Mouse (Mus musculus) adrenal gland, postnatal 10 days (tissue): ENCODE data around the gene Cd79a. TPM values are rescaled to one million over a fixed set of nuclear protein-coding genes. Genes with fewer than 3 reads are reported as not detected.

Source experiments
- DNase-seq: peaks from one replicate; pipeline ENCODE4 v3.0.0; 2021; ENCODE audit warnings: mixed read lengths
- total RNA-seq, 2 experiments: library from RNA; stranded (reverse); gene quantifications; 2 replicates each; pipeline ENCODE4 v1.2.3; 2021

Cd79a gene
- total RNA-seq, 2 experiments from 2014 or later = 9.6 to 9.8 TPM

GRCm38 (mm10) chr7:24918763-24919323, 21.7 kb downstream of the Cd79a start:
- no peak for DNase-seq

DNA sequence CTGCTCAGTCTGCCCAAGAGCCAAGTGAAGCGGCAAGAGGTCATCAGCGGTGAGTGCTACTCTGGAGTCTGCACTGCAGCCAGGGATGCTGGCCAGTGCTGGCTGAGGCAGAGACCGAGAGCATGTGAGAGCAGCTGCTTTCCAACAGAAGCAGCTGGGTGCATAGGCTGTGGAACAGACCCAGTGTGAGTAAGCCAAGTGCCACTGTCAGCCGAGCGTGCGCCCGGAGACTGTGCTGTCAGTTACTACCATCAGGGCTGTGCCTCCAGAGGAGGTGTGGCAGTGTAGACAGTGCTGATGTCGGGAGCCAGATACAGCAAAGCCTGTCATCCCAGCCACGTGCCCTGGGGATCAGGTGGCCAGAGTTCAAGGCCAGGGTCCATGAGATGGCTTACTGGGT, 22.5 kb downstream of the Cd79a start:
- DNase-seq = no peak

GRCm38 (mm10) chr7:24930475-24930874, 33.3 kb downstream of the Cd79a start:
- no peak for DNase-seq

- no peak for DNase-seq
Measured at GRCm38 (mm10) chr7:24931651-24932050, 34.5 kb downstream of the Cd79a start.

- DNase-seq = no peak
Measured at GRCm38 (mm10) chr7:24943641-24944040, 46.5 kb downstream of the Cd79a start.

GRCm38 (mm10) chr7:24944257-24944950, 47.2 kb downstream of the Cd79a start, which contains the start of gene Gm4881:
Gene Gm4881 (minus strand): TSS chr7:24944494.
- no peak for DNase-seq

GRCm38 (mm10) chr7:24947316-24948048, 50.3 kb downstream of the Cd79a start:
- DNase-seq = no peak

DNA sequence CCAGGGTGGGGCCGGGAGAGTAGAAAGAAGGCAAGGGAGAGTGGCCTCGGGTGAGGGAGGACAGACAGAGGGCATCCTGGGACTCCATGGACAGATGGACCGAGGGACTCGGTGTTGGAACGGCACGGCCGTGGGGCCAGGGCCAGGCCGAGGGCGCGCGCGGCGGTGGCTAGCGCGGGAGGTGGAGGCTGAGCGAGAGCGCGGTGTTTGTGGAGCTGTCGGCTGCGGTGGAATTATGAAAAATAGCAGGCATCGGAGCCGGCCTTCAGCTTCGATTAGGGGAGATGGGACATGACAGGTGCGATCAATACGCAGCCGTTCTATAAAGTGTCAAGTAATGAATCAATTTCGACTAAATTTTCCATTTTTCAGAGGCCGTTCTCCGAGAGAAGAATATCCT, 51.6 kb downstream of the Cd79a start:
- DNase-seq = no peak

DNA sequence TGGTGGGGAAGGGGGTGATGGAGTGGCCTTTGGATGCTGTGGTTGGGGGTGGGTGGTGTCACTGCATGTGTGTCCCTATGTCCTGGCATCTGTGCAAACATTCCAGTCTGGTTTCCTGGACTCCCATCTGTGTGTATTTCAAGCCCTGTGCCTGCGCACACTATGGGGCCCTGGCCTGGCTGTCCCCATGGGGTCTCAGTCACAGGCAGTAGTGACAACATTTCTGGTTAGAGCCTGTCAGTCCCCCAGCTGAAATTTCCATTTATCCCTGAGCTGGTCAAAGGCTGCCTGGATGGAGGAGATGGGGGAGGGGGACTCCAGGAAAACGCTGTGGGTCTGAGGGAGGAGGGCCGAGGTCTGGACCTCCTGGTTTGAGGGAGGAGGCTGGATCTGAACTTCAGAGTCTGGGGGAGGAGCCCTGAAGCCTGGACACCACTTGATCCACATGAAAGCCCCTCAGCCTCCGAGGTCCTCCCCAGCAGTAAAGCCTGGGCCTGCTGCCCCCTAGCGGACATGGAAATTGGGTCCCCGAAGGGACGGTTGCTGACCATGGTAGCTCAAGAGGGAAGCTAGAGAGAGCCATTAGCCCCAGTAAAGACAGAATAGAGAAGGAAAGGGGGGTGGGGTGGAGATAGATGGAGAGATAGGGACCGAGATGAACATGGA, 52.9 kb downstream of the Cd79a start:
- DNase-seq = peak; percentile 88

Other genes starting within 250 kb of the Cd79a start
- gene Tex101, start 220.7 kb upstream of the Cd79a start, total RNA-seq = not detected
- gene BC049730, start 188.1 kb upstream of the Cd79a start, total RNA-seq = not detected
- gene Gm4763, start 170.5 kb upstream of the Cd79a start, total RNA-seq = not detected
- 1 to 10 TPM; 1.3 to 2.1 TPM for gene Cd177, start 137.1 kb upstream of the Cd79a start, total RNA-seq
- gene Ceacam10, start 120.2 kb upstream of the Cd79a start, total RNA-seq = under 1 TPM in 1 of 2 experiments, not detected in 1; 0.75 TPM
- gene Gm9844, start 35.2 kb upstream of the Cd79a start, total RNA-seq = 1 to 10 TPM in 1 of 2 experiments, not detected in 1; 2.6 TPM
- gene Lypd4, start 27.4 kb upstream of the Cd79a start, total RNA-seq = not detected
- not detected for gene Dmrtc2, start 27.3 kb upstream of the Cd79a start, total RNA-seq
- 1,000 to 10,000 TPM; 1,109 to 1,195 TPM for gene Rps19, start 13.0 kb upstream of the Cd79a start, total RNA-seq
- 100 to 1,000 TPM in 1 of 2 experiments, 10 to 100 TPM in 1; 93.0 to 137 TPM for gene Arhgef1, start 5.5 kb downstream of the Cd79a start, total RNA-seq
- not detected for gene Gm4881, start 47.1 kb downstream of the Cd79a start, total RNA-seq
- gene Rabac1, start 75.4 kb downstream of the Cd79a start, total RNA-seq = 100 to 1,000 TPM; 222 to 234 TPM
- 10 to 100 TPM; 26.2 to 42.2 TPM for gene Atp1a3, start 108.6 kb downstream of the Cd79a start, total RNA-seq
- gene Grik5, start 175.0 kb downstream of the Cd79a start, total RNA-seq = 10 to 100 TPM; 16.1 to 25.3 TPM
- 10 to 100 TPM; 18.3 to 18.5 TPM for gene Zfp574, start 175.2 kb downstream of the Cd79a start, total RNA-seq